Mouse (Mus musculus) lung, embryonic 15.5 days (tissue): Measurements from ENCODE around the gene 9430097D07Rik. TPM values are rescaled to one million over a fixed set of nuclear protein-coding genes. Genes with fewer than 3 reads are reported as not detected.
A peak's percentile ranks its signal among the peaks of the same experiment; 100 is the strongest.

Source experiments
- ATAC-seq: fragments of 200-750 bp; cut with Nextera tagmentation; 2 replicates; pipeline ENCODE4 v1.8.0; 2017; ENCODE audit warnings: moderate number of reproducible peaks, borderline replicate concordance; ENCODE audit not compliant: low FRiP score, low TSS enrichment; ENCODE audit errors: extremely low read depth
- H3K27ac ChIP-seq: fragments of 300-500 bp; sonication (generic); 2 replicates; pipeline ENCODE4 v1.5.1; 2015; ENCODE audit warnings: moderate library complexity, mild to moderate bottlenecking, inconsistent platforms
- H3K27me3 ChIP-seq: fragments of 300-500 bp; sonication (generic); 2 replicates; pipeline ENCODE4 v1.6.1; 2015; ENCODE audit warnings: inconsistent platforms
- H3K36me3 ChIP-seq: fragments of 300-500 bp; sonication (generic); 2 replicates; pipeline ENCODE4 v1.6.1; 2015; ENCODE audit warnings: inconsistent platforms
- H3K4me1 ChIP-seq: fragments of 300-500 bp; sonication (generic); 2 replicates; pipeline ENCODE4 v1.6.1; 2015; ENCODE audit warnings: inconsistent platforms
- H3K4me2 ChIP-seq: fragments of 300-500 bp; sonication (generic); 2 replicates; pipeline ENCODE4 v1.6.1; 2015; ENCODE audit warnings: inconsistent platforms, mild to moderate bottlenecking, moderate library complexity
- H3K4me3 ChIP-seq: fragments of 300-500 bp; sonication (generic); 2 replicates; pipeline ENCODE4 v1.5.1; 2015; ENCODE audit warnings: mild to moderate bottlenecking, inconsistent platforms
- H3K9ac ChIP-seq: fragments of 300-500 bp; sonication (generic); 2 replicates; pipeline ENCODE4 v1.6.1; 2015; ENCODE audit warnings: inconsistent platforms
- H3K9me3 ChIP-seq: fragments of 300-500 bp; sonication (generic); 2 replicates; pipeline ENCODE4 v1.6.1; 2016; ENCODE audit warnings: inconsistent platforms
- WGBS: fragments of 180-500 bp; shearing (Covaris S2); methylation state at CpG from one replicate; pipeline ENCODE4 v1.1.7; 2015; 5-methylcytosine and 5-hydroxymethylcytosine counted together
- polyA plus RNA-seq: library from polyadenylated mRNA; unstranded; fragments of >200 nt; fragmentation: Nextera tagmentation; extraction: Ambion mirVana; gene quantifications from 2 replicates; pipeline ENCODE4 v1.2.1, GENCODE M21; 2015

The 9430097D07Rik gene
- polyA plus RNA-seq, 1 experiment from 2014 or later, result 0.29 TPM

DNA sequence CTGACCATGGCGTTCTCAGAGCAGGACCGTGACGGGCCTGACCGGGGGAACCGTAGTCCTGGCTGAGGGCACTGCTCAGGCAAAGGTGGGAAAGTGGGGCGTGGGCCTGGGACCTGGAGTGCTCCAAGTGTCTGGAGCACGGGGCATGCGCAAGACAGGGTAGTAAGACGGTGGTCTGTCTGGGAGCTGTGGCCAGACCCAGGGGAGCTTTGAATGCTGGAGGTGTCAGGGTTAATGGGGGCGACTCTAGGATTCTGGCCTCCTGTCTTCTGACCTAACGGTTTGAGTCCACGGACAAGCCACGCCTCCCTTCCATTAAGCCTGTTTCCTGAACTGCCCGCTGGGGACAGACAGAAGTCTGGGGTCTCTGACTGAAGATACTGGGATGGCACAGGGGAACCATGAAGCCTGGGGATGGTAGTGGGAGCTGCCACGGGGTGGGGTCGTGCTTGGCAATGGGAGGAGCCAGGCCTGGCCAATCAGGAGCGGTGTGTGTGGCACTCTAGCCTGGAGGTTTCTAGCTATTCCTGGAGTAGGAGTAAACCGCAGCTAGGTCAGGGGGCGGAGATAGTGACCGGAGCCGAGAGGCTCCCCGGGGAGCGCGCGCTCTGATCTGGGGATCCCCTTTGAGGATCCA is 32.8 kb upstream of the 9430097D07Rik start:
- peaks cover 42% of the 10 kb centered on the region for H3K4me1 ChIP-seq
- H3K9me3 ChIP-seq, result no peaks in the 10 kb centered on the region
- WGBS, result 6% methylated on average over 25 of the region's 25 CpGs
- H3K9ac ChIP-seq, result peak overlapping the region; percentile 38
- peak; percentile 53 for ATAC-seq
- no peaks in the 10 kb centered on the region for H3K36me3 ChIP-seq
- H3K4me2 ChIP-seq, result peak overlapping the region; percentile 90
- peak overlapping the region; percentile 67 for H3K27ac ChIP-seq
- peak overlapping the region; percentile 80 for H3K4me3 ChIP-seq
- no peaks in the 10 kb centered on the region for H3K27me3 ChIP-seq

- peak; percentile 32 for ATAC-seq
- 3% methylated on average over 34 of the region's 34 CpGs for WGBS
- H3K4me2 ChIP-seq, result peak overlapping the region; percentile 90
- peaks cover 45% of the 10 kb centered on the region for H3K4me1 ChIP-seq
- peak overlapping the region; percentile 69 for H3K9ac ChIP-seq
- peak overlapping the region; percentile 65 for H3K27ac ChIP-seq
- peak overlapping the region; percentile 80 for H3K4me3 ChIP-seq
- H3K27me3 ChIP-seq, result no peaks in the 10 kb centered on the region
- H3K36me3 ChIP-seq, result no peaks in the 10 kb centered on the region
- H3K9me3 ChIP-seq, result no peaks in the 10 kb centered on the region
Measured at GRCm38 (mm10) chr2:32607262-32607947, 31.9 kb upstream of the 9430097D07Rik start.

DNA sequence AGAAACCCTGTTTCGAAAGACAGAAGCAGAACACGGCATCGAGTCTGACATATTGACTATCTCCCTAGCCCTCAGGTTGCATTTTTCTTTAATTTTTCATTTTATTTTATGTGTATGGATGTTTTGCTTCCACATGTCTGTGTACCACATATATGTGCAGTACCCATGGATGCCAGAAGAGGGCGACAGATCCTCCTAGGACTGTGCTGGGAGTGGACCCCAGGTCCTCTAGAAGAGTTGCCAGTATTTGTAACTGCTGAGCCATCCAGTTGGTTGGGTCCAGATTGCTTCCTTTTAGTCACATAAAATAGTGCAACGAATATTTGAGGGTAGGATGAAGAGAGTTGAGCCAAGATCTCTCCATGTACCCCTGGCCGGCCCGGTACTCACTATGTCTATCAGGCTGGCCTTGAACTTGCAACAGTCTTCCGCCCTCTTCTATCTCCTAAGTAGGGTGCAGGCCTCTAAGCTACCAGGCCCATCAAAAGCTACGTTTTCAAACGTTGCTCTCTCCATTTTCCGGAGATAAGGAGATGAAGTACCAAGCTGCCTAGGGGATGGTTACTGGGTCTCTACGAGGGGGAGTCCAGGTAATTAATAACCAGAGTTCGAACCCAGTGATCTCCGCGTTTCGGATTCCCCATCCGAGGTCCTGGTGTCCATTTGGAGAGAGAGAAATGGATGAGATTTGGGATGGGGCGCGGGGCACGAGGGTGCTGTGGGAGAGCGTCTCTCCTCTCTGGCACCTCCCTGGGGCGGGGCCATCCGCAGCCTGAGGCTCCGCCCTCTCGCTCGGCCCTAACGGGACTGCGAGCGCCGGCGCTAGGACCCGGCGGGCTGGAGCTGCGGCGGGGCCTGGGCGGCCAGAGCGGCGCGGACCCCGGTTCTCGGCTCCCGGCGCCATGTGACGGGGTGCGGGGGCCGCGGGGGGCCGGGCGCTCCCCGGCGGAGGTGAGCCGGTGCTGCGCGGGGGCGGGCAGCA is 31.0 kb upstream of the 9430097D07Rik start:
- peak overlapping the region; percentile 69 for H3K9ac ChIP-seq
- no peaks in the 10 kb centered on the region for H3K9me3 ChIP-seq
- ATAC-seq, result peak; percentile 81
- no peaks in the 10 kb centered on the region for H3K36me3 ChIP-seq
- 11% methylated on average over 52 of the region's 55 CpGs for WGBS
- H3K27ac ChIP-seq, result peak overlapping the region; percentile 65
- peak overlapping the region; percentile 90 for H3K4me2 ChIP-seq
- H3K4me1 ChIP-seq, result peaks cover 54% of the 10 kb centered on the region
- H3K27me3 ChIP-seq, result no peaks in the 10 kb centered on the region
- peak overlapping the region; percentile 80 for H3K4me3 ChIP-seq

GRCm38 (mm10) chr2:32604631-32605030 is 29.1 kb upstream of the 9430097D07Rik start:
- H3K27me3 ChIP-seq, result no peaks in the 10 kb centered on the region
- 43% methylated on average over 10 of the region's 10 CpGs for WGBS
- H3K9ac ChIP-seq, result no peak overlapping the region
- H3K36me3 ChIP-seq, result no peaks in the 10 kb centered on the region
- peaks cover 40% of the 10 kb centered on the region for H3K4me1 ChIP-seq
- H3K9me3 ChIP-seq, result no peaks in the 10 kb centered on the region
- no peak overlapping the region for H3K4me2 ChIP-seq
- H3K27ac ChIP-seq, result no peak overlapping the region
- H3K4me3 ChIP-seq, result no peak overlapping the region
- ATAC-seq, result no peak

DNA sequence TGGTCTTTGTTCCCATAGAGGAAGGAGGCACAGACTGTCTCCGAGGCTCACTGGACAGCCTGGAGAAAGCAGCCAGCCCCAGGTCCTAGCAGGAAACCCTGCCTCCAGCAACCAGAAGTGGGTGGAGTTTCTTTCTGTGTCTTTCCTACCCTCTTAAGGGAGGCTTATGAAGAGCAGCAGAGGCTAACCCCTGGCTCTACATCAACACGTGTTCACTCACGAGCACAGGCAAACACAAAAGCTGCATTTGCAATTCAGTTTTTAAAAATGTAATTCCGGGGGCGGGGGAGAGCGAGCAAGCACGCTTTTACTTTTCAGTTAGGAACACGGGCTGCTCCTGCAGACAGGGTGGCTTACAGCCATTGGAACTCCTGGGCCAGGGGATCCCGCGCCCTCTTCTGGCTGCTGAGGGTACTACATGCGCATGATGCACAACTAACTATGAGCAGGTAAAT is 27.1 kb upstream of the 9430097D07Rik start:
- H3K27me3 ChIP-seq, result no peaks in the 10 kb centered on the region
- no peaks in the 10 kb centered on the region for H3K36me3 ChIP-seq
- H3K9ac ChIP-seq, result 0 out of 2 replicates have a peak overlapping the region, but pooled peaks have one; percentile 22
- H3K4me3 ChIP-seq, result peak overlapping the region; percentile 43
- H3K4me2 ChIP-seq, result peak overlapping the region; percentile 62
- peak overlapping the region; percentile 80 for H3K27ac ChIP-seq
- WGBS, result under 1% methylated on average over 11 of the region's 11 CpGs
- ATAC-seq, result peak; percentile 67
- H3K4me1 ChIP-seq, result peaks cover 24% of the 10 kb centered on the region
- H3K9me3 ChIP-seq, result no peaks in the 10 kb centered on the region

DNA sequence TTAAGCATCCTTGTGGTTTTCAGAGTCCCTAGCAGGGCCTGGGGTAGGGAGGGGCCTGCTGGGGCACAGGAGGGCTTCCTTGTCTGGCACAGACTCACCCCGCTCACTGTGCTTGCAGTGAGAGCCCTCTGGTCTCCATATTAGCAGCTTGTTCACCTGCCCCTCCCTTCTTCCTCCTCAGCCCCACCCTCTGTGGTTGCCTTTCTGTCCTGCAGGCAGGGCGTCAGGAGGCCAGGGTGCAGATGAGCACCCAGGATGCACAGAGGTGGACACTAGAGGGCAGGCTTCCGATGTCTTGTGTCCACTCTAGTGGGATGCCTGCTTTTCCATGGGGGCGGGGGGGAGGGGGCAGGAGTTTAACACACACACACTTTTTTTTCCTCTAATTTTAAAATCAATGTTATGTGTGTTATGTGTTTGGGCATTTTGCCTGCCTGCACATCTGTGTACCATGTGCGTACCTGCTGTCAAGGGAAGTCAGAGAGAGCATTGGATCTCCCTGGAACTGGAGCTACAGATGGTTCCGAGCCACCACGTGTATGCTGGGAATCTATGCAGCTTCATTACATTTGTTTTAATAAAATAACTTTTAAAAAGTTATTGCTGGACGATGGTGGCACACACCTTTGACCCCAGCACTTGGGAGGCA is 26.1 kb upstream of the 9430097D07Rik start:
- ATAC-seq, result peak; percentile 37; the same call in 1 of the 2 replicates
- Histone ChIP-seq H3K4me2 (no peak overlapping the region), H3K4me1 (peaks cover 17% of the 10 kb centered on the region), H3K4me3 (no peak overlapping the region), H3K9me3 (no peaks in the 10 kb centered on the region), H3K27ac (peak overlapping the region; percentile 80; the same call in 1 of the 2 replicates), H3K9ac (no peak overlapping the region), H3K36me3 (no peaks in the 10 kb centered on the region), H3K27me3 (no peaks in the 10 kb centered on the region)
- WGBS, result 45% methylated on average over 8 of the region's 8 CpGs

- Histone ChIP-seq H3K9ac (no peak within 1 kb of the TSS), H3K4me2 (no peak within 1 kb of the TSS), H3K4me1 (peaks cover 15% of the 10 kb centered on the region), H3K27ac (no peak within 1 kb of the TSS), H3K4me3 (no peak within 1 kb of the TSS), H3K9me3 (no peaks in the 10 kb centered on the region), H3K36me3 (no peaks in the 10 kb centered on the region; the same call in 1 of the 2 replicates), H3K27me3 (no peaks in the 10 kb centered on the region)
- no peak for ATAC-seq
- WGBS, result 87% methylated on average over 3 of the region's 3 CpGs
Measured at GRCm38 (mm10) chr2:32599409-32599808, 23.9 kb upstream of the 9430097D07Rik start, which contains the start of gene St6galnac6. Gene St6galnac6, plus strand, starts transcription at chr2:32599709.

DNA sequence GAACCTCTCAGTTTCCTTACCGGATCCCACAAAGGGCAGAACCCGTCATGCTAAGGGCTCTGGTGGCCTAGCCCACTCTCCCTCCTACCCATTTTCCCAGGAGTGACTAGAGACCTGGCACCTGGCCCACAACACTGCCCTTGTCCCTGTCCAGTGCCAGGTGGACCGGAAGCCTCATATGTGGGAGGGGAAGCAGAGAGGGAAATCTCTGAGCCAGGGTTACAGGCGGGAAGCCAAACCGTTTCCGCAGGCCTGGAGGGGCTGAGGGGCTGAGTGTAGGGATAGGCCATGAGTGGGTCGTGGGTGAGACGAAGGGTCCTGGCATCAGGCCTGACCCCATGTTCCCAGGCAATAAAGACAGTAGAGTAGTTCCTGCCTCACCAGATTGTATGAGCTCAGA is 23.0 kb upstream of the 9430097D07Rik start:
- WGBS, result 77% methylated on average over 8 of the region's 8 CpGs
- H3K36me3 ChIP-seq, result no peaks in the 10 kb centered on the region; the same call in 1 of the 2 replicates

GRCm38 (mm10) chr2:32597699-32598098 is 22.2 kb upstream of the 9430097D07Rik start:
- Histone ChIP-seq H3K9me3 (no peaks in the 10 kb centered on the region), H3K36me3 (no peaks in the 10 kb centered on the region; the same call in 1 of the 2 replicates), H3K27me3 (no peaks in the 10 kb centered on the region), H3K27ac (no peak overlapping the region), H3K4me1 (peaks cover 20% of the 10 kb centered on the region), H3K9ac (no peak overlapping the region), H3K4me2 (no peak overlapping the region), H3K4me3 (no peak overlapping the region)
- 90% methylated on average over 5 of the region's 5 CpGs for WGBS
- no peak for ATAC-seq

More for the DNA sequence above, 23.0 kb upstream of the 9430097D07Rik start:
- H3K4me2 ChIP-seq, result no peak overlapping the region
- ATAC-seq, result no peak
- H3K9me3 ChIP-seq, result no peaks in the 10 kb centered on the region
- no peaks in the 10 kb centered on the region for H3K27me3 ChIP-seq
- no peak overlapping the region for H3K9ac ChIP-seq
- H3K4me3 ChIP-seq, result no peak overlapping the region
- peaks cover 15% of the 10 kb centered on the region for H3K4me1 ChIP-seq
- H3K27ac ChIP-seq, result no peak overlapping the region

DNA sequence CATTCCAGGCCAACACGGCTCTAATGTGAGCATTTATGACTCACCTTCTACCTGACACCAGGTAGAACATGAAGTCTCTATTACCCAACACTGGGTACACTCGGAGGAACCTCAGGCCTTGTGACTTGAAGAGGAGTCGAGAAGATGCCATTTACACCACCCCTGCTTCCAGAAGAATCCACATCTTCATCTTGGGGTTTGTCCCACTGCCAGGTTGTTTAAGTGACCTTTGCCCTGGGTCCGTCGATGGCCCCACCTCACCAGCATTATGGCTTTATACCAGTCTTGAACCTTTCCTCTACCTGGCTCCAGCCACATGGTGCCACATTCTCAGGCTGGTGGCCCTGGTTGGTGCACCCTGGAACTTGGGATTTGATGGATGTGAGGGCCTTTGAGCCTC is 21.8 kb upstream of the 9430097D07Rik start:
- no peak for ATAC-seq
- Histone ChIP-seq H3K9me3 (no peaks in the 10 kb centered on the region), H3K27ac (no peak overlapping the region), H3K9ac (no peak overlapping the region), H3K27me3 (no peaks in the 10 kb centered on the region), H3K4me3 (no peak overlapping the region), H3K4me1 (peaks cover 19% of the 10 kb centered on the region), H3K36me3 (no peaks in the 10 kb centered on the region; the same call in 1 of the 2 replicates), H3K4me2 (no peak overlapping the region)
- WGBS, result 84% methylated on average over 5 of the region's 5 CpGs

DNA sequence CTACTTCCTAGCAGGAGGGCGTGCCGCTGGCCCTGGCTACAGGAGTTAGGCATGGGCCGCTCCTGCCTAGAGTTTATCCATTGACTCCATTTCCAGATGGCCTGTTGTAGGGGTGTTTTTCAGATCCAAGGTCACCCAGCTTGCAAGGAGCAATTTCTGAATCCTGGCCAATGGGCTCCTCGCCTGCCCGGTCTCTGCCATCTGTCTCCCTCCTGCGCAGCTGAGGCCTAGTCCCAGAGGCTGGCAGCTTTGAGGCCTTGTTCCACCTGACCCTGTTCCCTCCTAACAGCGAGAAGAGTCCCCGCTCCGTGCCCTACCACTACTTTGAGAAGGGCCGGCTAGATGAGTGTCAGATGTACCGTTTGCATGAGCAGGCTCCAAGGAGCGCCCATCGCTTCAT is 21.2 kb upstream of the 9430097D07Rik start:
- Histone ChIP-seq H3K9ac (no peak overlapping the region), H3K36me3 (no peaks in the 10 kb centered on the region; the same call in 1 of the 2 replicates), H3K27ac (no peak overlapping the region), H3K4me1 (peaks cover 14% of the 10 kb centered on the region), H3K27me3 (no peaks in the 10 kb centered on the region), H3K4me2 (no peak overlapping the region), H3K4me3 (no peak overlapping the region), H3K9me3 (no peaks in the 10 kb centered on the region)
- WGBS, result 93% methylated on average over 13 of the region's 13 CpGs
- ATAC-seq, result no peak
